Mouse (Mus musculus) spleen, postnatal 4 days (tissue): ENCODE measurements around the gene Ttll5.

Experiments used
- DNase-seq, 2 experiments: peaks; one replicate each; pipeline ENCODE4 v3.0.0; 2022; ENCODE audit warnings: low spot score in 2 of 2

Ttll5 gene

GRCm38 (mm10) chr12:85824438-85825264 is at the start of gene Ttll5, which contains the start of gene Erg28:
Gene Ttll5 (plus strand): TSS chr12:85824659.
Gene Erg28 (minus strand): TSS chr12:85824550.
- DNase-seq = peak; percentile 93 to 96

- DNase-seq = no peak
Observed at GRCm38 (mm10) chr12:85778962-85779361, 45.5 kb upstream of the Ttll5 start.

- no peak for DNase-seq
Observed at GRCm38 (mm10) chr12:85779707-85780106, 44.8 kb upstream of the Ttll5 start.

- DNase-seq = no peak
Observed at GRCm38 (mm10) chr12:85781606-85782005, 42.9 kb upstream of the Ttll5 start.

GRCm38 (mm10) chr12:85784916-85785815 is 39.3 kb upstream of the Ttll5 start:
- DNase-seq = no peak

GRCm38 (mm10) chr12:85792158-85792557 is 32.3 kb upstream of the Ttll5 start:
- DNase-seq = no peak

- no peak for DNase-seq
Observed at GRCm38 (mm10) chr12:85792821-85793346, 31.6 kb upstream of the Ttll5 start.

- DNase-seq = no peak
Observed at GRCm38 (mm10) chr12:85794094-85794493, 30.4 kb upstream of the Ttll5 start.

- DNase-seq = no peak
Observed at GRCm38 (mm10) chr12:85795551-85795950, 28.9 kb upstream of the Ttll5 start.

GRCm38 (mm10) chr12:85800031-85800430 is 24.4 kb upstream of the Ttll5 start:
- DNase-seq = no peak

- no peak for DNase-seq
Observed at GRCm38 (mm10) chr12:85809726-85810125, 14.7 kb upstream of the Ttll5 start.

- DNase-seq = no peak
Observed at GRCm38 (mm10) chr12:85810959-85811358, 13.5 kb upstream of the Ttll5 start.

- DNase-seq = no peak
Observed at GRCm38 (mm10) chr12:85811676-85812075, 12.8 kb upstream of the Ttll5 start.

GRCm38 (mm10) chr12:85813599-85813998 is 10.9 kb upstream of the Ttll5 start:
- no peak for DNase-seq

- no peak for DNase-seq
Observed at GRCm38 (mm10) chr12:85822051-85822450, 2.4 kb upstream of the Ttll5 start.

- no peak for DNase-seq
Observed at GRCm38 (mm10) chr12:85825361-85825760, 902 bp downstream of the Ttll5 start.

GRCm38 (mm10) chr12:85825822-85826221 is 1.4 kb downstream of the Ttll5 start:
- no peak for DNase-seq

- no peak for DNase-seq
Observed at GRCm38 (mm10) chr12:85828856-85829255, 4.4 kb downstream of the Ttll5 start.

GRCm38 (mm10) chr12:85829866-85830265 is 5.4 kb downstream of the Ttll5 start:
- DNase-seq = no peak

- no peak for DNase-seq
Observed at GRCm38 (mm10) chr12:85830691-85831090, 6.2 kb downstream of the Ttll5 start.

GRCm38 (mm10) chr12:85834543-85834942 is 10.1 kb downstream of the Ttll5 start:
- DNase-seq = no peak

- no peak for DNase-seq
Observed at GRCm38 (mm10) chr12:85837765-85838164, 13.3 kb downstream of the Ttll5 start.
